Mouse (Mus musculus) right cerebral cortex, postnatal 14 days (tissue): ENCODE data around the gene Hspa4l.
"Not testable (repeated sequence)": the region's sequence is repeated elsewhere in the genome, so short reads cannot be mapped to it uniquely, and the experiment has no call there.

ENCODE experiments used
- DNase-seq: peaks from one replicate; pipeline ENCODE4 v3.0.0; 2022

Hspa4l gene

DNA sequence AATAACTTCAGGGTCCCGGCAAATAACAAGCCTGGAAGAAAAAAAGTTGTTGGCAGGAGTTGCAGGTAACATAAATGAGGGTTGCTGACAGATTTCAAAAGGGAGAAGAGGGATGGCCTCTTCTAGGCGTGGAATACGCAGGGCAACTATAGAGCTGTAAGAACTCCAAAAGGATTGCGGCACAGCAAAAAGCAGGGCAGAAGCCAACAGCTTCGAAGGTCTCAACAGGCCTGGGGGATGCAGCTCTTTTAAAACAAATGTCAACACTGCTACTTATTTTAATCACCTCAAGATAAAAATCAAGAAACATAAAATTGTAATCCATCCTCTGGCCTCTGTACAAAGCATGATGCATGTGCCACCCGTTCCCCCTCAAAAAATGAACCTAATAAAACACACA, 101.2 kb downstream of the Hspa4l start:
- DNase-seq: not testable (repeated sequence)
